Mouse (Mus musculus): ENCODE measurements at regions not wholly inside any gene's neighbourhood (a gene's known extent, or its start where the extent isn't known, plus 50 kb on each side); places are given as distances from the start of the nearest gene placed in this dataset.
A peak's percentile ranks its signal among the peaks of the same experiment; 100 is the strongest.

- DNase-seq (ENCODE audit: low spot score in 2 of 2), result peak in 1 of 2 experiments; percentile 2
Observed at GRCm38 (mm10) chrX:76680890-76681289, 78.2 kb upstream of the Cldn34d start.
